Mouse (Mus musculus): ENCODE data around the gene Itga1. TPM values are rescaled to one million over a fixed set of nuclear protein-coding genes. Genes with fewer than 3 reads are reported as not detected.

Gene Itga1
- polyA plus RNA-seq (2021; fragmentation: Nextera tagmentation) = 0.92 and 1.0 TPM in 2 replicates
- long read RNA-seq, experiment 1, full-length matches to known transcripts = 1 of 4 reads
- long read RNA-seq, experiment 1, partial matches to known transcripts = 0 of 4 reads
- long read RNA-seq, experiment 1, other reads (novel, unspliced or antisense) = 3 of 4 reads
- long read RNA-seq, experiment 2, full-length matches to known transcripts = 4 of 10 reads
- long read RNA-seq, experiment 2, partial matches to known transcripts = 3 of 10 reads
- long read RNA-seq, experiment 2, other reads (novel, unspliced or antisense) = 3 of 10 reads

DNA sequence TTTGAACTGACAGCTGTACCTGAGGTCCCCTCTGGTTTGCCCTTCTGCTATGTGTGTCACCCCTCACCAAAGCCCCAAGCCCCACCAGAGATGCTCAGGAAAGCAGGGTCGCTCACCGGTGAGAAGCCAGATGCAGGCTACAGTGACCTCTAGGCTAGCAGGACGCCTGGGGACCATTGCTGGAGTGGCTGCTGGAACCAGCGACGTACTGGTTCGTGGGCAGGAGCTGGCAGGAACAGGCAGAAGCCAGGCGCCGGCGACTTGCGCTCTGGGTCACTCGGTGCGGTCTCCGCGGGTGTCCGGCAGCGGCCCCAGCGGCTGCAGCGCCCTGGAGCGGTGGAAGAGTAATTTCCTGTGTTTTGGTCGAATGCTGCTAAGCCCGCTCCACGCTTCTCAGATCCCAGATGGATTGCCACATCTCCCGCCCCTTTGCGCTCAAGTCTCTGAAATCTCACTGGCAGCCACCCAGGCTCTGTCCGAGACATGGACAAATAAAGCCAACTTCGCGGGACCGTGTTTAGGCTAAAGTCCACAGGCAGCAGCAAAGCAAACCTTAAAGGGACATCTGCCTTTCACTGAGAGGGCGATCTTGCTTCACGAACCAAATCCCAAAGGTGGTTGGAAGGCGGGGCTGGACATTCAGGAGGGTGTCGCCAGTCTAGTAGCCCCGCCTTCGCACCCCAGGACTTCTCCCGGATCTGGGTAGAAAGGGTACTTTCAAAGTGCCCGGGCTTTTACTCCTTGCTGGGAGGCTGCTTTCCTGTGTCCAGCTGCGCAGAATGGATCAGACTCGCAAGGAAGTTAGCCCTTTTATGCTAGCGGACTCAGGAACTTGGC lies at the start of gene Itga1, which contains the start of gene Gm49395:
Gene Itga1 (minus strand): TSS at position 610 of the 837 bp plus-strand sequence.
Gene Gm49395 (minus strand): TSS at position 567 of the 837 bp plus-strand sequence.

DNA sequence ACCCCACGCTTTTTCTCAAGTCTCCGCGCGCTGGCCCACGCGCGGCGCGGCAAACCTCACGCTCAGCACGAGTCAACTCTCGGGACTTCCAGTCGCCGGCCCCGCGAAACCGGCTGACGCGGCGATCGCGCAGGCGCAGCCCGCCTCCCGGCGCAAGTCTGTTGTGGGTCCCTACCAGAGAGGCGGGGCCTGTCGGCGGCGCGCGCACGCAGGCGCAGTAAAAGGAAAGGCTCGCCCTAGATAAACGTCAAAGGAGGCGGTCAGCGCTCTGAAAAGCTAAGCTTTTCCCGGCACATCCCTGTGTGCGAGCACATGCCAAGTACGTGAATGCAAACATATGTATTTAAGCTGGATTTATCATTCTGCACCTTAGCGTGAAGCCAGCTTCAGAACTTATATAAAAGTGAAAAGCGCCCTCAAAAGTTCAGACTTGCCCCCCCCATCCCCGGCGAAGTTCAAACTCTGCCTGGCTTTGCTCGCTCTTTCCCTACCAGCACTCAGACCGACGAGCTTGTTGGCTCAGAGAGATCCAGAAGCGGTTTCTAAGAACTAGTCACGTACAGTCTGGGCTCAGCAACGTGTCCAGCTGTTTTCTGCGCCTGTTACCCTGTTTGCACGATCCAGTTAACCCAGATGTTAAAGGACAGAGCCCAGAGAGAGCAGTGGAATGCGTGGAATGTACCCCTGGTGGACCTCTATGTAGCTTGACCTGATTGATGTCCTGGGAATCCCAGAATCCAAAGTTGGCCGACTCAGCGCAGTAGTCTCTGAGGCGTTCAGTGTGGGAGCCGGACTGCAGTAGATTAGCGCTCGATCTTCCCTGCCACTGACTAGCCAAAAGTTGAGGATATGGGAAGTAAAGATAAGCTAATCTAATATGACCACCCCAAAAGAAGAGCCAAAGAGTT lies 11.4 kb downstream of the Itga1 start, which contains the start of gene Pelo:
Gene Pelo (minus strand): TSS at position 118 of the 908 bp plus-strand sequence.

DNA sequence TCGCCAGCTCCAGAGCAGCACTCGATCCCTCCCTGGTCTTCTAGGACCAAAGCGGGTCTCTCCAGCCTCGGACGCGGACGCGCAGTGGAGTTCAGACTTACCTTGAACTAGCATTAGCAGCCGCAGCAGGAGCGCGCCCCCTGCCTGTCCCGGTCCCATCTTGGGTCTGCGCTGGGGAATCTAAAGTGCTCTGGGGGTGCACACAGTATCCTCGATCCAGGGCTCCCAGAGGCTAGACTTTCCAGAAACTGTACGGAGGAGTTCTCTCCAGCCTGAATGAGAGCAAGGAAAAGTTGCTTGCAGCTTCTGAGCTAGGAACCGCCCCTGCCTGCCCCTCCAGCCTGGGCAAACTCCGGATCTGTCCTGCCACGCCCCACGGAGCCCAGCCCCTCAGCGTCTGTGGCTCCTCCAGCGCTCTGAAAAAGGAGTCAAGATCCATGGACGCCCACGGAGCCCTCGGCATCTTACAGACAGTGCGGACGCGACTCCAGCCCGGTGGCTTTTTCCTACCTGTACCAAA lies 169.9 kb downstream of the Itga1 start, which contains the start of gene Itga2:
Gene Itga2 (minus strand): TSS at position 326 of the 520 bp plus-strand sequence.

Other genes starting within 250 kb of the Itga1 start
- gene Itga2, start 169.9 kb downstream of the Itga1 start, polyA plus RNA-seq (2021; fragmentation: Nextera tagmentation) = 0.03 and 0.24 TPM in 2 replicates
- 1.6 and 1.8 TPM in 2 replicates for gene Pelo, start 11.8 kb downstream of the Itga1 start, polyA plus RNA-seq (2021; fragmentation: Nextera tagmentation)
- gene Gm49395, start within 50 bp of the Itga1 start, polyA plus RNA-seq (2021; fragmentation: Nextera tagmentation) = 1.8 and 4.4 TPM in 2 replicates

All from layer of hippocampus, adult 6 months (tissue).